Mouse (Mus musculus): ENCODE measurements around the gene Hes7.
A peak's percentile ranks its signal among the peaks of the same experiment; 100 is the strongest.

- TF ChIP-seq EP300 (optimal IDR thresholded peaks at IDR 0.05): no peak
- TF ChIP-seq CTCF (IDR thresholded peaks at IDR 0.05; ENCODE audit: low read depth): peak; percentile 78
Measured at GRCm38 (mm10) chr11:69150444-69150843, 30.2 kb downstream of the Hes7 start.

Measured in stomach, postnatal 0 days (tissue).